Mouse (Mus musculus) MEL (cell line): ENCODE data around the gene Vipr2. TPM values are rescaled to one million over a fixed set of nuclear protein-coding genes. Genes with fewer than 3 reads are reported as not detected.

Experiments
- DNase-seq: peaks from one replicate; pipeline ENCODE4 v3.0.0; 2011; ENCODE audit warnings: low read depth, low spot score
- H3K27ac ChIP-seq: 2 replicates; pipeline ENCODE4 v1.5.1; 2012; ENCODE audit warnings: low read depth, mild to moderate bottlenecking, control low read depth, low read length, moderate library complexity; ENCODE audit not compliant: control insufficient read depth
- H3K27me3 ChIP-seq, 2 experiments: fragments of 150-350 bp in 1 of 2; sonication (generic) in 1 of 2; 2 replicates each; pipeline ENCODE4 v1.6.1; 2012; ENCODE audit warnings: low read length in 2 of 2, mild to moderate bottlenecking in 2 of 2, improper control_type of control experiment in 1 of 2, moderate library complexity in 1 of 2; ENCODE audit not compliant: insufficient read depth in 2 of 2, control insufficient read depth in 1 of 2
- H3K36me3 ChIP-seq, 2 experiments: 2 replicates each; pipeline ENCODE4 v1.6.1; 2012 to 2014; ENCODE audit warnings: low read length in 2 of 2, improper control_type of control experiment in 1 of 2, inconsistent platforms in 1 of 2, mild to moderate bottlenecking in 1 of 2; ENCODE audit not compliant: insufficient read depth in 2 of 2, control insufficient read depth in 1 of 2
- H3K4me1 ChIP-seq, 2 experiments: fragments of 150-350 bp in 1 of 2; sonication (generic) in 1 of 2; 2 replicates each; pipeline ENCODE4 v1.6.1; 2012; ENCODE audit warnings: low read length in 2 of 2, improper control_type of control experiment in 1 of 2, mild to moderate bottlenecking in 1 of 2; ENCODE audit not compliant: insufficient read depth in 2 of 2, control insufficient read depth in 1 of 2
- H3K4me3 ChIP-seq, 2 experiments: fragments of 150-350 bp in 1 of 2; sonication (generic) in 1 of 2; 2 replicates each; pipeline ENCODE4 v1.5.1; 2012; ENCODE audit warnings: low read depth in 2 of 2, low read length in 2 of 2, mild to moderate bottlenecking in 2 of 2, moderate library complexity in 2 of 2, control low read depth in 1 of 2, improper control_type of control experiment in 1 of 2; ENCODE audit not compliant: control insufficient read depth in 1 of 2, insufficient read depth in 1 of 2
- H3K79me2 ChIP-seq: 2 replicates; pipeline ENCODE4 v1.6.1; 2012; ENCODE audit warnings: mild to moderate bottlenecking, low read length, moderate library complexity; ENCODE audit not compliant: control insufficient read depth, poor library complexity, insufficient read depth
- H3K9ac ChIP-seq: 2 replicates; pipeline ENCODE4 v1.6.1; 2012; ENCODE audit warnings: low read depth, mild to moderate bottlenecking, control low read depth, low read length, moderate library complexity; ENCODE audit not compliant: control insufficient read depth, poor library complexity, severe bottlenecking
- H3K9me3 ChIP-seq: fragments of 150-350 bp; sonication (generic); replicated peaks from 2 replicates; pipeline ENCODE4 v1.6.1; 2012; ENCODE audit warnings: mild to moderate bottlenecking, low read length, improper control_type of control experiment, moderate library complexity; ENCODE audit not compliant: insufficient read depth
- CHD2 ChIP-seq: IDR thresholded peaks from 2 replicates; pipeline ENCODE4 v1.6.1; 2011; ENCODE audit warnings: low read length, improper control_type of control experiment
- CTCF ChIP-seq, 3 experiments: IDR thresholded peaks in 2 of 3; conservative IDR thresholded peaks in 1 of 3; 2 replicates each; pipeline ENCODE4 v1.5.1; 2011 to 2012; ENCODE audit warnings: low read length in 3 of 3, low read depth in 2 of 3, mild to moderate bottlenecking in 2 of 3, improper control_type of control experiment in 1 of 3, inconsistent platforms in 1 of 3, mixed read lengths in 1 of 3, moderate library complexity in 1 of 3; ENCODE audit not compliant: control insufficient read depth in 1 of 3, insufficient read depth in 1 of 3, poor library complexity in 1 of 3, severe bottlenecking in 1 of 3
- ELF1 ChIP-seq: IDR thresholded peaks from 2 replicates; pipeline ENCODE4 v1.6.1; 2014; ENCODE audit warnings: low read depth, mild to moderate bottlenecking, inconsistent platforms, low read length, improper control_type of control experiment, moderate library complexity
- MAFK ChIP-seq: IDR thresholded peaks from 2 replicates; pipeline ENCODE4 v1.6.1; 2011; ENCODE audit warnings: low read depth, mild to moderate bottlenecking, low read length, improper control_type of control experiment, borderline replicate concordance
- MAX ChIP-seq: IDR thresholded peaks from 2 replicates; pipeline ENCODE4 v1.6.1; 2011; ENCODE audit warnings: low read length, improper control_type of control experiment
- MYB ChIP-seq: IDR thresholded peaks from 2 replicates; pipeline ENCODE4 v1.6.1; 2011; ENCODE audit warnings: mild to moderate bottlenecking, low read depth, low read length, improper control_type of control experiment
- NELFE ChIP-seq: IDR thresholded peaks from 2 replicates; pipeline ENCODE4 v1.6.1; 2011; ENCODE audit warnings: low read depth, low read length, improper control_type of control experiment
- POLR2AphosphoS5 ChIP-seq: IDR thresholded peaks from 2 replicates; pipeline ENCODE4 v1.6.1; 2012; ENCODE audit warnings: low read depth, borderline replicate concordance, mild to moderate bottlenecking, inconsistent platforms, low read length, moderate library complexity, mixed read lengths
- RAD21 ChIP-seq: IDR thresholded peaks from 2 replicates; pipeline ENCODE4 v1.6.1; 2011; ENCODE audit warnings: mild to moderate bottlenecking, low read depth, low read length, improper control_type of control experiment
- ZC3H11A ChIP-seq: IDR thresholded peaks from 2 replicates; pipeline ENCODE4 v1.6.1; 2012; ENCODE audit warnings: low read depth, mild to moderate bottlenecking, inconsistent platforms, low read length, improper control_type of control experiment
- ZKSCAN1 ChIP-seq: IDR thresholded peaks from 2 replicates; pipeline ENCODE4 v1.6.1; 2012; ENCODE audit warnings: low read depth, mild to moderate bottlenecking, inconsistent platforms, low read length, improper control_type of control experiment, moderate library complexity
- ZMIZ1 ChIP-seq: IDR thresholded peaks from 2 replicates; pipeline ENCODE4 v1.6.1; 2012; ENCODE audit warnings: low read depth, mild to moderate bottlenecking, inconsistent platforms, low read length, improper control_type of control experiment, moderate library complexity
- ZNF384 ChIP-seq: IDR thresholded peaks from 2 replicates; pipeline ENCODE4 v1.6.1; 2012; ENCODE audit warnings: low read depth, mild to moderate bottlenecking, inconsistent platforms, low read length, improper control_type of control experiment
- polyA plus RNA-seq, 2 experiments: library from polyadenylated mRNA; stranded (reverse) in 1 of 2; unstranded in 1 of 2; fragments of >175 nt in 1 of 2; fragments of >200 nt in 1 of 2; gene quantifications; 2 replicates each; pipeline versions ENCODE4 v1.2.1 to v1.2.4; 2012; ENCODE audit warnings: low replicate concordance in 2 of 2, low read depth in 1 of 2; ENCODE audit not compliant: insufficient read length in 2 of 2, insufficient read depth in 1 of 2, missing spikeins in 1 of 2
- total RNA-seq: library from RNA; depleted of rRNA; stranded (reverse); fragments of 300-350 nt; gene quantifications from 2 replicates; pipeline ENCODE4 v1.2.3, GENCODE M21; 2012

Vipr2 gene
- total and polyA plus RNA-seq, 3 experiments = not detected

GRCm38 (mm10) chr12:116086951-116087600 lies 9.6 kb downstream of the Vipr2 start:
- H3K9me3 ChIP-seq = no peaks in the 10 kb centered on the region
- H3K27me3 ChIP-seq = peaks cover 0 to 2% of the 10 kb centered on the region in 2 experiments; a peak in 2 of 4 replicates
- no peak overlapping the region for H3K4me3 ChIP-seq
- H3K9ac ChIP-seq = no peak overlapping the region
- no peaks in the 10 kb centered on the region for H3K36me3 ChIP-seq
- H3K4me1 ChIP-seq = no peaks in the 10 kb centered on the region
- H3K79me2 ChIP-seq = no peaks in the 10 kb centered on the region
- H3K27ac ChIP-seq = no peak overlapping the region
- no peak for DNase-seq
- TF ChIP-seq ELF1 (no peak), NELFE (no peak), ZC3H11A (no peak), ZNF384 (no peak), MAX (no peak), CHD2 (no peak), POLR2AphosphoS5 (no peak)

GRCm38 (mm10) chr12:116089836-116090235 lies 12.3 kb downstream of the Vipr2 start:
- Histone ChIP-seq H3K4me3 (no peak overlapping the region), H3K27ac (no peak overlapping the region), H3K36me3 (no peaks in the 10 kb centered on the region), H3K4me1 (no peaks in the 10 kb centered on the region), H3K79me2 (no peaks in the 10 kb centered on the region), H3K27me3 (no peaks in the 10 kb centered on the region; a peak in 2 of 4 replicates), H3K9ac (no peak overlapping the region), H3K9me3 (no peaks in the 10 kb centered on the region)
- TF ChIP-seq ELF1 = no peak
- no peak for TF ChIP-seq MYB
- 0 out of 6 replicates have a peak, but pooled peaks of 1 of the 3 experiments have one; percentile 4 for TF ChIP-seq CTCF (IDR thresholded peaks at IDR 0.05 in 2 of 3, conservative IDR thresholded peaks at IDR 0.05 in 1 of 3; ENCODE audit: control insufficient read depth in 1 of 3, insufficient read depth in 1 of 3, low read depth in 2 of 3, low read length in 3 of 3, poor library complexity in 1 of 3, severe bottlenecking in 1 of 3)
- DNase-seq = no peak

DNA sequence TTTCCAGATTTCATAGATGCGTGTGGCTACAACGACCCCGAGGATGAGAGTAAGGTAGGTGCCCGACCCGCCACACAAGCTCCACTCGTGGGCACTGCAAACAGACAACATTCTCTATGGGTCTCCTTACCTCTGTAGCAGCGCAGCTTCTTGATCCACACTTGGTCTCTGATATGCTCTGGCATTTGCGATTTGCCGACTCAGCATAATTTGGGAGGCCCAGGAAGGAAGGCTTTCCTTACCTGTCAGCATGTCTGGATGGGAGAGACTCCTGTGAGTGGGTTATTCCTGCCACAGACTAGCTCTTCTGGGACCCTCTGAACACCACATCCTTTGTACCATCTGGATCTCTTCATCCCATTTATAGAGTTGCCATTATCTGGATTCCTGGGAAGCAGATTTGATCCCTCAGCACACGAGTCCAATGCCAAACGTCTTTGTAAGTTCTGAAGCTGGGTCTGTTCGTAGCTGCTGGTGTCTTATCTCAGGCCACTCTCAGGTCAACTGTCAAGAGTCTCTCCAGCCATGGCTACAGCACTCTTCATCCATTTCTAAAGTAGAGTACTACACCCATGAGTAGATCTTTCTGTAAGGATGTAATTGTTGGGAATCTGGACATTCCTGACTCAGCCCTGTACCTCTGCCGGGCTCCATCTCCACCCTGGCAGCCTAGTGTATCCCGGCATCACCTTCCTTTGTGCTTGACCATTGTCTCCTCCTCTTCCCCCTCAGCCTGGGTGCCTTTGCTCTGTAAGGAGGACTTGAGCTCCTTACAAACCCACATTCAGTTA lies 17.4 kb downstream of the Vipr2 start:
- Histone ChIP-seq H3K79me2 (no peaks in the 10 kb centered on the region), H3K9me3 (no peaks in the 10 kb centered on the region), H3K9ac (no peak overlapping the region), H3K4me1 (no peaks in the 10 kb centered on the region), H3K4me3 (no peak overlapping the region), H3K36me3 (no peaks in the 10 kb centered on the region), H3K27me3 (no peaks in the 10 kb centered on the region; a peak in 1 of 4 replicates), H3K27ac (no peak overlapping the region)
- DNase-seq = no peak
- TF ChIP-seq ZKSCAN1 (no peak), ZNF384 (no peak), RAD21 (no peak), MAFK (peak; percentile 99), ZMIZ1 (no peak)
